Mouse (Mus musculus) C2C12 (cell line): Measurements from ENCODE around the gene Scmh1. TPM values are rescaled to one million over a fixed set of nuclear protein-coding genes. Genes with fewer than 3 reads are reported as not detected.
A peak's percentile ranks its signal among the peaks of the same experiment; 100 is the strongest.

Experiments
- H3K27me3 ChIP-seq: one replicate; pipeline ENCODE4 v1.6.1; 2011; ENCODE audit not compliant: control insufficient read depth, insufficient read depth, insufficient read length
- H3K36me3 ChIP-seq: one replicate; pipeline ENCODE4 v1.6.1; 2011; ENCODE audit not compliant: control insufficient read depth, insufficient read depth
- H3K4me3 ChIP-seq: one replicate; pipeline ENCODE4 v1.5.1; 2011; ENCODE audit warnings: mild to moderate bottlenecking, control low read depth; ENCODE audit not compliant: poor library complexity, insufficient read depth, severe bottlenecking
- H3K79me2 ChIP-seq: one replicate; pipeline ENCODE4 v1.6.1; 2011; ENCODE audit not compliant: control insufficient read depth, insufficient read depth
- H3K79me3 ChIP-seq: one replicate; pipeline ENCODE4 v1.6.1; 2011; ENCODE audit warnings: low read depth, control low read depth
- H3ac ChIP-seq: one replicate; pipeline ENCODE3; 2011; ENCODE audit warnings: low read depth; ENCODE audit not compliant: control insufficient read depth, insufficient read length
- CEBPB ChIP-seq: IDR thresholded peaks from one replicate; pipeline ENCODE4 v1.6.1; 2011; ENCODE audit warnings: low read depth, mild to moderate bottlenecking, control low read depth, moderate library complexity
- CTCF ChIP-seq: IDR thresholded peaks from one replicate; pipeline ENCODE4 v1.5.1; 2011; ENCODE audit not compliant: control insufficient read depth, insufficient read depth, insufficient read length
- FOSL1 ChIP-seq: IDR thresholded peaks from one replicate; pipeline ENCODE4 v1.8.0; 2011; ENCODE audit warnings: mild to moderate bottlenecking, low read length; ENCODE audit not compliant: poor library complexity, insufficient read depth, severe bottlenecking
- MAX ChIP-seq: IDR thresholded peaks from one replicate; pipeline ENCODE4 v1.6.1; 2011; ENCODE audit warnings: mild to moderate bottlenecking, control low read depth
- MYOD1 ChIP-seq: IDR thresholded peaks from one replicate; pipeline ENCODE4 v1.6.1; 2011; ENCODE audit warnings: low read depth; ENCODE audit not compliant: control insufficient read depth, insufficient read length
- MYOG ChIP-seq: IDR thresholded peaks from one replicate; pipeline ENCODE4 v1.6.1; 2011; ENCODE audit not compliant: control insufficient read depth, insufficient read length; ENCODE audit errors: extremely low read depth
- USF1 ChIP-seq: IDR thresholded peaks from one replicate; pipeline ENCODE4 v1.6.1; 2011; ENCODE audit warnings: low read depth, mild to moderate bottlenecking, control low read depth, moderate library complexity
- long read RNA-seq, 2 experiments: library from polyadenylated mRNA; unstranded; transcript quantifications; one replicate each; pipeline ENCODE4 v2.0.0; 2019 to 2020
- polyA plus RNA-seq: library from polyadenylated mRNA; unstranded; fragments of >200 nt; fragmentation: generic; extraction: Trizol; gene quantifications from one replicate; pipeline ENCODE4 v1.2.1, GENCODE M21; 2012; ENCODE audit warnings: missing spikeins

Gene Scmh1
- 40.9 TPM for polyA plus RNA-seq
- long read RNA-seq, experiment 1, transcript Scmh1-210 (5 exons, 1,536 nt): major isoform, 10 of 20 reads
- long read RNA-seq, experiment 1, partial matches to known transcripts: 1 of 20 reads
- long read RNA-seq, experiment 1, other reads (novel, unspliced or antisense): 8 of 20 reads
- long read RNA-seq, experiment 2, transcript Scmh1-210 (5 exons, 1,536 nt): major isoform, 40 of 111 reads
- long read RNA-seq, experiment 2, transcript Scmh1-201 (17 exons, 3,353 nt): minor isoform, 13 of 111 reads
- long read RNA-seq, experiment 2, partial matches to known transcripts: 6 of 111 reads
- long read RNA-seq, experiment 2, other reads (novel, unspliced or antisense): 49 of 111 reads

DNA sequence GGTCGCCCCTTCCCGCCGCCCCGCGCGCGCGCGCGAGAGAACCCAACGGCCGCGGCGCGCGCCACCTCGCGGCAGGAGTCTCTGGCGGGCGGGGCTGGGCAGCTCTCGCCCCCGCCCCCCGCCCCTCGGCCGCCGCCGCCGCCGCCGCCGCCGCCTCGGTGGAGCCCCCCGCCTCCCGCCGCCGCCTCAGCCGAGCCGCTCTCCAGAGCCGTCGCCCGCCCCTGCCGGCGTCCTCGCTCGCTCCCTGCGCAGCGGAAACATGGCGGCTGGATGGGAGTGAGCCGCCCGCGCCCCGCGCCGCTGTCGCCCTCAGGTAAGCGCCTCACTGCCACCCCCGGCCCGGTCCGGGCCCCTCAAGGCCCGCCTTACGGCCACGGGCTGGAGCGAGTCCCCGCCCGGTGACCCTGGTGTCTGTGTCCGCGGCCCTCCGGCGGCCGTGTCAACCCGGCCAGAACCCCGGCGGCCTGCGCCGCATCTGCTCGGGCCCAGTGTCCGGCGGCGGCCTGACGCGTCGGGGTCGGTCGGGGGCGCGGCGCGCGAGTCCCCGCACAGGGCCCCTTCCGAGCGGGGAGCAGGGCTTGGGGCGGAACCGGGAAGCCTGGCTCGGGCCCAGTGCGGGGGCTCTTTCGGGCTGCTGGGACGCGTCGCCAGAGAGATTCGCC, at the start of gene Scmh1:
Scmh1 (plus strand) TSS at position 138 of the 662 bp plus-strand sequence.
- no peaks in the 10 kb centered on the region for H3K36me3 ChIP-seq
- no peak for TF ChIP-seq USF1
- TF ChIP-seq CTCF: peak; percentile 65
- H3K27me3 ChIP-seq: no peaks in the 10 kb centered on the region

DNA sequence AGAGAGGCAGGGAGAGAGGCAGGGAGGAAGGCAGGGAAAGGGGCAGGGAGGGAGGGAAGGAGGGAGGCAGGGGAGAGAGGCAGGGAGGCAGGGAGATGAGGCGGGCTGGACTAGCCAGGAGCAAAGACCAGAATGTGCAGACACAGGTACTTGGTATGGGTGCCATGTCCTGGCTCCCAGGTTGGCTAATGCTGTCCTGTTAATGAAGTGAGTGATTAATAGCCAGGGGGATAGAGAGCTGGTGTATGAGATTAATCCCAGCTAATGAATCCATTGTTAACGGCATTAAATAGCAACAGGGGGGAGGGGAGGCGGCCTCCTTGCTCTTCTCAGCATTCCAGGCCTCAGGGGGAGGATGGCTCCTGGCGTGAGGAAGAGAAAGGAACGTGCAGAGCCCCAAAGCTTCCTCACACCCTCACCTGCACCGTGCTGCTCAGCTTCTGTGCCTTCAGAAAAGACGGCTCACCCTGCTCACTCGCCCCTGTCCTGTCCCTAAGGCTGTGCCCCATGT, 45.0 kb upstream of the Scmh1 start:
- no peak overlapping the region for H3K4me3 ChIP-seq
- H3K79me2 ChIP-seq: no peaks in the 10 kb centered on the region
- H3ac ChIP-seq: no peak overlapping the region
- no peak for TF ChIP-seq MYOD1
- no peak for TF ChIP-seq USF1
- no peak for TF ChIP-seq CTCF
- no peak for TF ChIP-seq MAX
- TF ChIP-seq CEBPB: no peak
- no peak for TF ChIP-seq FOSL1
- TF ChIP-seq MYOG: no peak
- H3K36me3 ChIP-seq: no peaks in the 10 kb centered on the region
- peaks cover 60% of the 10 kb centered on the region for H3K27me3 ChIP-seq
- H3K79me3 ChIP-seq: no peaks in the 10 kb centered on the region

More for the DNA sequence above, at the start of gene Scmh1:
- H3K79me2 ChIP-seq: peaks cover 9% of the 10 kb centered on the region
- peaks cover 7% of the 10 kb centered on the region for H3K79me3 ChIP-seq
- H3ac ChIP-seq: peak within 1 kb of the TSS; percentile 74
- peak within 1 kb of the TSS; percentile 60 for H3K4me3 ChIP-seq

DNA sequence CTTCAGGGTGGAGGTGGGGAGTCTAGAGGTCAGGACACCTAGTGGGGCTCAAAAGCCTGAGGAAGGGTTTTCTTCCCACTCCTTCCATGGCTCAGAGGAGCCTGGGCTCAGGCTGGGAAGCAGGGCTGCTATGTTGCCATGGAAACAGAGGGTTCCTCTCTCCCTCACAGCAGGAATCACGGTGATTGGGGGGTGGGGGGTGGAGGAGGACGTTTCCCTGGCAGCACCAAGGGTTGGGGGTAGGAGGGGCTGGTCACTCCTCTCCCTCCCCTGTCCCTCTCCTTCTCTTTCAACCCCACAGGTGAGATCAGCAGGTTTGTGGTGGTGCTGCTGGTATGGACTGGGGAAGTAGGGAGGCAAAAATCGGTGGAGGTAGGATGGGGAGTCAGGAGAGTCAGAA, 40.4 kb upstream of the Scmh1 start:
- no peak overlapping the region for H3K4me3 ChIP-seq
- H3K79me2 ChIP-seq: no peaks in the 10 kb centered on the region
- no peak overlapping the region for H3ac ChIP-seq
- no peaks in the 10 kb centered on the region for H3K79me3 ChIP-seq
- no peak for TF ChIP-seq MYOD1
- TF ChIP-seq CEBPB: no peak
- no peak for TF ChIP-seq CTCF
- no peak for TF ChIP-seq FOSL1
- no peak for TF ChIP-seq MYOG
- TF ChIP-seq MAX: no peak
- TF ChIP-seq USF1: no peak
- peaks cover 51% of the 10 kb centered on the region for H3K27me3 ChIP-seq
- no peaks in the 10 kb centered on the region for H3K36me3 ChIP-seq

DNA sequence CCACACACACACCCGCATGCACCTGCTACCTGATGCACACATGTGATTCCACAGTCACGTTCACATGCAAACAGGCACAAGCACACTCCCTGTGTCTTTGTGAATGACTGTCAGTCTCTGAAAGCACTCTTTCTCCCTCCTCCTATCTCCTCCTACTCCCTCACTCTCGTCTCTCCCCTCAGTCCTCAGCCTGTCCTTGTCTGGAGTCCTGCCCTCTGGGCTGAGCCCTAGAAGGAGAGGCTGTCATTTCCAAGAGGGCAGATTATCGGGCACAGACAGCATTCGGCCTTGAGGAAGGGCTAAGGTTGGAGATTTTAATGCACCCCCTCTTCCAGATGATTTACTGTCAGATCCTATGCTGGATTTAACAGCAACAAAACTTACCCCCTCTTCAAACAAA, 39.6 kb upstream of the Scmh1 start:
- Histone ChIP-seq H3K36me3 (no peaks in the 10 kb centered on the region), H3K79me3 (no peaks in the 10 kb centered on the region), H3K27me3 (peaks cover 43% of the 10 kb centered on the region), H3K4me3 (no peak overlapping the region), H3ac (no peak overlapping the region), H3K79me2 (no peaks in the 10 kb centered on the region)
- TF ChIP-seq CEBPB (no peak), MYOD1 (no peak), CTCF (no peak), MAX (no peak), USF1 (no peak), MYOG (no peak), FOSL1 (no peak)

DNA sequence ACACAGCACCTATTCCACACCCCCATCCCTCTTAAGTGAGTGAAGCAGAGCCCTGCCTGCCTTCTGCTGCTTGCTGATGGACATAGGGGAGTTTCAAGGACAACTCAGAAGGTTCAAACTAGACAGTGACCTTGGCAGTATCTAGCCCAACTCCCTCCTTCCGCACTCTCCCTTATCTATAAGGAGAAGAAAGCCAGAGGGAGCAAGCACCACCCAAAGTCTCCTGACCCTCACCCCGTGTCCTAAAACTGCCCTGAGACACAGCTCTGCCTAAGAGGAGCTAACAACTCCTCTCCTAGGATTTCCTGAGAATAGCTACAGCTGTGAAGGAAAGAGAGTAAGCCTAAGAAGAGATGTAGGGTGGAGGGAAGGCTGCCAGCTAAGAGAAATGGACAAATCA, 37.0 kb upstream of the Scmh1 start:
- Histone ChIP-seq H3K36me3 (no peaks in the 10 kb centered on the region), H3K79me3 (no peaks in the 10 kb centered on the region), H3K4me3 (no peak overlapping the region), H3K27me3 (peaks cover 21% of the 10 kb centered on the region), H3ac (no peak overlapping the region), H3K79me2 (no peaks in the 10 kb centered on the region)
- no peak for TF ChIP-seq USF1
- TF ChIP-seq MAX: no peak

DNA sequence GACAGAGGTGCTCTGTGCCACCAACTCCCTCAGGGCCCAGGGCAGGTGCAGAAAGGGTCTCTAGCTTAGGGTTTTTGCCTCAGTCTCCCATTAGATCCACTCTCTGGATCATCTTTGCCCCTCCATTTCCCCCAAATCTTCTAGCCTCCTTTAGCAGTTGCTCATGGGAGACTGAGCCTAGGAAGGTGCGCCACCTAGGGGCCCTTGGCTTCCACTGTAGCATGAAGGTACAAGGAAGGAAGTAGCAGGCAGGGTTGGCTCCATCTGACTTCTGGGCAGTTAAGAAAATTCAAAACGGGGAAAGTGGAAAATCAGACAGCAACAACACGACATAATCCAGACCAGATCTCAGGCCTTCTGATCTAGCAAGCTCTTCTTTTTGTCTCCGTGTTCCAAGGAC, 36.4 kb upstream of the Scmh1 start:
- H3K4me3 ChIP-seq: no peak overlapping the region

More for the DNA sequence above, 36.4 kb upstream of the Scmh1 start:
- Histone ChIP-seq H3K36me3 (no peaks in the 10 kb centered on the region), H3K27me3 (peaks cover 21% of the 10 kb centered on the region), H3K79me3 (no peaks in the 10 kb centered on the region), H3ac (no peak overlapping the region), H3K79me2 (no peaks in the 10 kb centered on the region)
- no peak for TF ChIP-seq MYOD1
- no peak for TF ChIP-seq MAX
- no peak for TF ChIP-seq USF1
- no peak for TF ChIP-seq FOSL1
- TF ChIP-seq CEBPB: no peak
- peak; percentile 39 for TF ChIP-seq CTCF
- no peak for TF ChIP-seq MYOG
